Mouse (Mus musculus) frontal cortex, postnatal 10 days (tissue): ENCODE data around the gene Kif13a.

ENCODE experiments used
- DNase-seq, 2 experiments: peaks; one replicate each; pipeline ENCODE4 v3.0.0; 2022; ENCODE audit warnings: low spot score in 2 of 2, mixed read lengths in 1 of 2

The Kif13a gene

GRCm38 (mm10) chr13:46727837-46728268 is 201.8 kb downstream of the Kif13a start, which contains the start of gene Nup153:
Gene Nup153 (minus strand): TSS chr13:46727940.
- peak; percentile 98 to 100 for DNase-seq

GRCm38 (mm10) chr13:46727038-46727836 is 202.4 kb downstream of the Kif13a start:
- peak; percentile 54 to 59 for DNase-seq

GRCm38 (mm10) chr13:46726288-46727037 is 203.2 kb downstream of the Kif13a start:
- DNase-seq = peak in 1 of 2 experiments; percentile 28

GRCm38 (mm10) chr13:46725227-46725626 is 204.4 kb downstream of the Kif13a start:
- no peak for DNase-seq

GRCm38 (mm10) chr13:46724371-46724770 is 205.3 kb downstream of the Kif13a start:
- DNase-seq = no peak

GRCm38 (mm10) chr13:46721009-46721408 is 208.7 kb downstream of the Kif13a start:
- DNase-seq = no peak

GRCm38 (mm10) chr13:46718893-46719400 is 210.7 kb downstream of the Kif13a start:
- no peak for DNase-seq

GRCm38 (mm10) chr13:46715976-46716639 is 213.6 kb downstream of the Kif13a start:
- DNase-seq = no peak

GRCm38 (mm10) chr13:46713486-46713885 is 216.2 kb downstream of the Kif13a start:
- no peak for DNase-seq

GRCm38 (mm10) chr13:46703138-46703537 is 226.5 kb downstream of the Kif13a start:
- DNase-seq = no peak

- DNase-seq = no peak
Observed at GRCm38 (mm10) chr13:46701486-46701885, 228.2 kb downstream of the Kif13a start.

- DNase-seq = no peak
Observed at GRCm38 (mm10) chr13:46699372-46699771, 230.3 kb downstream of the Kif13a start.
